Mouse (Mus musculus) bone marrow, adult 2 months (tissue): ENCODE measurements at regions not wholly inside any gene's neighbourhood (a gene's known extent, or its start where the extent isn't known, plus 50 kb on each side); places are given as distances from the start of the nearest gene placed in this dataset.

Experiments
- H3K27ac ChIP-seq: fragments of 200-500 bp; 2 replicates; pipeline ENCODE4 v1.5.1; 2012; ENCODE audit warnings: low read depth, mild to moderate bottlenecking, control low read depth, inconsistent platforms, low read length; ENCODE audit not compliant: control insufficient read depth, poor library complexity, insufficient read depth
- H3K4me1 ChIP-seq: fragments of 200-500 bp; 2 replicates; pipeline ENCODE4 v1.6.1; 2011; ENCODE audit warnings: low read length; ENCODE audit not compliant: control insufficient read depth, insufficient read depth
- H3K4me3 ChIP-seq: fragments of 200-500 bp; replicated peaks from 2 replicates; pipeline ENCODE3; 2011; ENCODE audit warnings: mild to moderate bottlenecking, low read depth, low read length, control low read depth; ENCODE audit not compliant: control insufficient read depth
- CTCF ChIP-seq: fragments of 200-500 bp; IDR thresholded peaks from 2 replicates; pipeline ENCODE4 v1.5.1; 2011; ENCODE audit warnings: low read length, control low read depth; ENCODE audit not compliant: control insufficient read depth, insufficient read depth
- POLR2A ChIP-seq: fragments of 200-500 bp; IDR thresholded peaks from 2 replicates; pipeline ENCODE4 v1.6.1; 2011; ENCODE audit warnings: low read depth, mild to moderate bottlenecking, control low read depth, low read length, borderline replicate concordance; ENCODE audit not compliant: control insufficient read depth
- WGBS: fragments of 180-500 bp; shearing (Covaris S2); methylation state at CpG from one replicate; pipeline ENCODE4 v1.1.7; 2018; 5-methylcytosine and 5-hydroxymethylcytosine counted together

- H3K4me3 ChIP-seq: no peak overlapping the region
- 38% methylated on average over 9 of the region's 9 CpGs for WGBS
- no peak overlapping the region for H3K27ac ChIP-seq
- no peaks in the 10 kb centered on the region for H3K4me1 ChIP-seq
- no peak for TF ChIP-seq POLR2A
- no peak for TF ChIP-seq CTCF
These were observed 193.9 kb upstream of the Creb1 start for GRCm38 (mm10) chr1:64338575-64338961.

- TF ChIP-seq CTCF (no peak), POLR2A (no peak)
- Histone ChIP-seq H3K4me1 (no peaks in the 10 kb centered on the region), H3K27ac (no peak overlapping the region), H3K4me3 (no peak overlapping the region)
- WGBS: 75% methylated on average over 25 of the region's 25 CpGs
These were observed 194.5 kb upstream of the Creb1 start for GRCm38 (mm10) chr1:64337619-64338574.

- 90% methylated on average over 2 of the region's 2 CpGs for WGBS
- Histone ChIP-seq H3K27ac (no peak overlapping the region), H3K4me3 (no peak overlapping the region), H3K4me1 (no peaks in the 10 kb centered on the region)
- TF ChIP-seq CTCF (no peak), POLR2A (no peak)
These were observed 200.9 kb upstream of the Creb1 start for GRCm38 (mm10) chr1:64331566-64331965.

GRCm38 (mm10) chr1:64330721-64331120 is 201.7 kb upstream of the Creb1 start:
- no peak for TF ChIP-seq CTCF
- no peak for TF ChIP-seq POLR2A
- H3K27ac ChIP-seq: no peak overlapping the region
- 73% methylated on average over 2 of the region's 2 CpGs for WGBS
- no peak overlapping the region for H3K4me3 ChIP-seq
- H3K4me1 ChIP-seq: no peaks in the 10 kb centered on the region

DNA sequence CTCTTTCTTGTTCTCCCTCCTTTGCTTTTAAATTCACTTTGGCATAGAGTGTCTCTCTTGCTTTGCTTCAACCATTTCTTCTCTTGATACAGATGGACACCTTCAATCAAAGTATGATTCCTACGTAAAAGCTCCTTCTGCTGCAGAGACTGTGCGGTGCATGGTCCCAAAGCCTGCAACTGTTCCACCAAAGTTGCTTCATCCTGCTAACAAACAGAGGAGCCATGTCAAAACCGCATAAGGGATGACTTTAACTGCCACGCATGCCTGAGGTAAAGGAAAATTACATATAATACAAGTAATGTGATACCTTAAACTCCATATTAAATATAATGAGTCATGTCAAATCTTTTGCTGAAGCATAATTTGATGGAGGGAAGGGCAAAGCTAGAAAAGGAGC is 200.1 kb upstream of the Klf7 start:
- WGBS: 81% methylated on average over 4 of the region's 4 CpGs
- Histone ChIP-seq H3K27ac (no peak overlapping the region), H3K4me3 (no peak overlapping the region), H3K4me1 (no peaks in the 10 kb centered on the region)
- TF ChIP-seq CTCF: no peak
- TF ChIP-seq POLR2A: no peak

DNA sequence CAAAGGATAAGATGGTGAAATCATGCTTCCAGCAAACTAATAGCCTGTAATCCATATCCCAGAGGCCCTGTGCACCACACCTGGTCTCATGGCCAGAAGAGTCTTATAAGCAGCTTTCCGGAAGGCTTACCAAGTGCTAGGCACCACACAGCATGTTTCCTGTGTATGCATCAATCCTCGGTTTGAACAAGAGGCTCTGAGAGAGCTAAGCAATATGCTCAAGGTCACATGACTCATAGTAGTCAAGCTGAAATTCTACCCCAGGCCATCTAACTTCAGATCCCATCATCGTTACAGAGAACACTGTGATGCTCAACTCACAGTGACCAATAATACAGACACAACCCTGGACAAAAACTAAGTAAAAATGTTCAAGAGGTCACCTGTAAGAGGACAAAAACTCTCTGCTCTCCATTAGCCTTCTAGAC is 197.1 kb upstream of the Klf7 start:
- WGBS: 62% methylated on average over 3 of the region's 3 CpGs

GRCm38 (mm10) chr1:64318440-64319154 is 196.5 kb upstream of the Klf7 start:
- Histone ChIP-seq H3K4me1 (no peaks in the 10 kb centered on the region), H3K4me3 (no peak overlapping the region), H3K27ac (no peak overlapping the region)
- 59% methylated on average over 8 of the region's 8 CpGs for WGBS
- TF ChIP-seq POLR2A: no peak
- no peak for TF ChIP-seq CTCF

More for the DNA sequence above, 197.1 kb upstream of the Klf7 start:
- Histone ChIP-seq H3K4me3 (no peak overlapping the region), H3K27ac (no peak overlapping the region), H3K4me1 (no peaks in the 10 kb centered on the region)
- TF ChIP-seq CTCF (no peak), POLR2A (no peak)

GRCm38 (mm10) chr1:64317032-64317636 is 195.1 kb upstream of the Klf7 start:
- H3K4me1 ChIP-seq: no peaks in the 10 kb centered on the region
- WGBS: 81% methylated on average over 5 of the region's 5 CpGs
- no peak for TF ChIP-seq CTCF
- TF ChIP-seq POLR2A: no peak

More at GRCm38 (mm10) chr1:64317032-64317636, 195.1 kb upstream of the Klf7 start:
- Histone ChIP-seq H3K4me3 (no peak overlapping the region), H3K27ac (no peak overlapping the region)
